Mouse (Mus musculus): ENCODE results near the gene Xpr1.

GRCm38 (mm10) chr1:155408577-155408966 is 8.6 kb downstream of the Xpr1 start:
- TF ChIP-seq POLR2A (IDR thresholded peaks at IDR 0.05; ENCODE audit: insufficient read depth, low read depth, low read length) (no peak), CTCF (IDR thresholded peaks at IDR 0.05) (no peak)

Measured in heart, adult 2 months (tissue).